Mouse (Mus musculus) small intestine, adult 2 months (tissue): ENCODE results near the gene Thap3. TPM values are rescaled to one million over a fixed set of nuclear protein-coding genes. Genes with fewer than 3 reads are reported as not detected.

Experiments
- H3K27ac ChIP-seq: fragments of 200-500 bp; 2 replicates; pipeline ENCODE4 v1.5.1; 2012; ENCODE audit warnings: low read depth, low read length, control low read depth, inconsistent platforms; ENCODE audit not compliant: insufficient read depth
- H3K27me3 ChIP-seq: fragments of 200-500 bp; 2 replicates; pipeline ENCODE4 v1.6.1; 2012; ENCODE audit warnings: mild to moderate bottlenecking, moderate library complexity, low read length, inconsistent platforms; ENCODE audit not compliant: control insufficient read depth, insufficient read depth
- H3K36me3 ChIP-seq: fragments of 200-500 bp; 2 replicates; pipeline ENCODE4 v1.6.1; 2012; ENCODE audit warnings: mild to moderate bottlenecking, low read length, control low read depth, inconsistent platforms; ENCODE audit not compliant: control insufficient read depth, insufficient read depth
- H3K4me1 ChIP-seq: fragments of 200-500 bp; 2 replicates; pipeline ENCODE4 v1.6.1; 2012; ENCODE audit warnings: low read length, inconsistent platforms, mixed read lengths; ENCODE audit not compliant: control insufficient read depth, insufficient read depth, insufficient read length
- H3K4me3 ChIP-seq: fragments of 200-500 bp; 2 replicates; pipeline ENCODE4 v1.5.1; 2012; ENCODE audit warnings: low read depth, mild to moderate bottlenecking, control low read depth, inconsistent platforms, low read length, moderate library complexity
- CTCF ChIP-seq: fragments of 200-500 bp; IDR thresholded peaks from 2 replicates; pipeline ENCODE4 v1.5.1; 2012; ENCODE audit warnings: low read depth, mild to moderate bottlenecking, control low read depth, inconsistent platforms, low read length, moderate library complexity, mixed read lengths; ENCODE audit not compliant: insufficient replicate concordance, insufficient read length; ENCODE audit errors: extremely low read depth
- POLR2A ChIP-seq: fragments of 200-500 bp; IDR thresholded peaks from 2 replicates; pipeline ENCODE4 v1.6.1; 2012; ENCODE audit warnings: low read depth, mild to moderate bottlenecking, control low read depth, inconsistent platforms, low read length, moderate library complexity
- WGBS: fragments of 180-500 bp; shearing (Covaris S2); methylation state at CpG from one replicate; pipeline ENCODE4 v1.1.7; 2018; 5-methylcytosine and 5-hydroxymethylcytosine counted together
- polyA plus RNA-seq: library from polyadenylated mRNA; depleted of rRNA; stranded (reverse); fragments of >200 nt; gene quantifications from 2 replicates; pipeline ENCODE4 v1.2.3, GENCODE M21; 2012

Thap3 gene
- polyA plus RNA-seq, 1 experiment, result 24.2 TPM

- no peak for TF ChIP-seq POLR2A
- no peak for TF ChIP-seq CTCF
- Histone ChIP-seq H3K4me1 (peaks cover 13% of the 10 kb centered on the region), H3K27ac (no peak overlapping the region), H3K27me3 (no peaks in the 10 kb centered on the region), H3K36me3 (peaks cover 17% of the 10 kb centered on the region; the same call in 1 of the 2 replicates), H3K4me3 (no peak overlapping the region)
- 60% methylated on average over 9 of the region's 9 CpGs for WGBS
Observed at GRCm38 (mm10) chr4:151983560-151983959, 5.2 kb downstream of the Thap3 start.

GRCm38 (mm10) chr4:151983043-151983442 is 5.8 kb downstream of the Thap3 start:
- Histone ChIP-seq H3K36me3 (peaks cover 18% of the 10 kb centered on the region; the same call in 1 of the 2 replicates), H3K27me3 (no peaks in the 10 kb centered on the region), H3K4me3 (no peak overlapping the region), H3K4me1 (peaks cover 10% of the 10 kb centered on the region), H3K27ac (no peak overlapping the region)
- WGBS, result 87% methylated on average over 17 of the region's 17 CpGs
- TF ChIP-seq CTCF, result no peak
- no peak for TF ChIP-seq POLR2A

GRCm38 (mm10) chr4:151981363-151981762 is 7.4 kb downstream of the Thap3 start:
- TF ChIP-seq POLR2A (no peak), CTCF (peak; percentile 99)
- Histone ChIP-seq H3K4me3 (no peak overlapping the region), H3K36me3 (peaks cover 24% of the 10 kb centered on the region; the same call in 1 of the 2 replicates), H3K27ac (no peak overlapping the region), H3K27me3 (no peaks in the 10 kb centered on the region), H3K4me1 (no peaks in the 10 kb centered on the region)
- 12% methylated on average over 5 of the region's 5 CpGs for WGBS

DNA sequence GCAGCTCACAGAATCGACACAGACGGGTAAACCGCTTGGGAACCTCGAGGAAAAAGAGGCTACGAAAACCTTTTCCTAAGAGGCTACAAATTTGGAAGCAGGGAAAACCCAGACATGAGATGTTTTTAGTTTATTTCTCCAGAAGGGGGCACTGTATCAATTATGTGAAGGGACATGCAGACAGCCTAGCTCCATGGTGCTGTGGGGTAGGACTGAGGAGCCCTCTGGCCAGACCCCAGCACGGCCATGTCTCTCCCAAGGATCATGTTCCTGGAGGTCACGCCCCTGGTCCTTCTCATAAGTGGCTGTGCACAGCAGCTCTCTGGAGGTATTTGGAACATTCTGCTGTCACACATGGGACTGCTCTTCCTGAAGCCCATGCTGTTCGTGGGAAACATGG is 8.1 kb downstream of the Thap3 start:
- no peaks in the 10 kb centered on the region for H3K4me1 ChIP-seq
- H3K36me3 ChIP-seq, result peaks cover 24% of the 10 kb centered on the region; the same call in 1 of the 2 replicates
- WGBS, result 72% methylated on average over 8 of the region's 8 CpGs
- H3K27me3 ChIP-seq, result no peaks in the 10 kb centered on the region
- no peak overlapping the region for H3K4me3 ChIP-seq
- TF ChIP-seq POLR2A (no peak), CTCF (peak; percentile 40; the same call in 1 of the 2 replicates)
- no peak overlapping the region for H3K27ac ChIP-seq

- Histone ChIP-seq H3K4me1 (no peaks in the 10 kb centered on the region), H3K4me3 (no peak overlapping the region), H3K27ac (no peak overlapping the region), H3K27me3 (no peaks in the 10 kb centered on the region), H3K36me3 (peaks cover 46% of the 10 kb centered on the region)
- WGBS, result 42% methylated on average over 10 of the region's 10 CpGs
- TF ChIP-seq CTCF (peak; percentile 85; the same call in 1 of the 2 replicates), POLR2A (no peak)
Observed at GRCm38 (mm10) chr4:151977748-151978147, 11.0 kb downstream of the Thap3 start.

DNA sequence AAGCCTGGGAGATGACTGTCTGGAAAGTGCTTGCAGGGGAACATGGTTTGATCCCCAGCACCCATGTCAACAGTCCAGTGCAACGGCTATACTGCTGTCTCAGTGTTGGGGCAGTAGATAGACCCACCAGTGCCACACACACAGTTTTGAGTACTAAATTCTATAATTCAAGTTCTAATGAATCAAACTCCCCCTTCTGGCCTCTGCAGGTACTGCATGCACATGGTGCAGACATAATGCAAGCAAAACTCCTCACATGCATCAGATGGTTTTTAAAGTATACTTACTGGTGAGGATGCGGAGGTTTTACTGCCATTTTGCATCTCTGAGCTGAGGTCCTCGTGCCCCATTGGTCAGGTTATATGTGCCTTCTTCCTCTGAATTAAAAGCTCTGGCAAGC is 13.4 kb downstream of the Thap3 start:
- no peaks in the 10 kb centered on the region for H3K4me1 ChIP-seq
- no peak overlapping the region for H3K27ac ChIP-seq
- WGBS, result 96% methylated on average over 3 of the region's 3 CpGs
- H3K27me3 ChIP-seq, result no peaks in the 10 kb centered on the region
- H3K36me3 ChIP-seq, result peaks cover 46% of the 10 kb centered on the region
- H3K4me3 ChIP-seq, result no peak overlapping the region
- no peak for TF ChIP-seq POLR2A
- TF ChIP-seq CTCF, result peak; percentile 32; the same call in 1 of the 2 replicates

DNA sequence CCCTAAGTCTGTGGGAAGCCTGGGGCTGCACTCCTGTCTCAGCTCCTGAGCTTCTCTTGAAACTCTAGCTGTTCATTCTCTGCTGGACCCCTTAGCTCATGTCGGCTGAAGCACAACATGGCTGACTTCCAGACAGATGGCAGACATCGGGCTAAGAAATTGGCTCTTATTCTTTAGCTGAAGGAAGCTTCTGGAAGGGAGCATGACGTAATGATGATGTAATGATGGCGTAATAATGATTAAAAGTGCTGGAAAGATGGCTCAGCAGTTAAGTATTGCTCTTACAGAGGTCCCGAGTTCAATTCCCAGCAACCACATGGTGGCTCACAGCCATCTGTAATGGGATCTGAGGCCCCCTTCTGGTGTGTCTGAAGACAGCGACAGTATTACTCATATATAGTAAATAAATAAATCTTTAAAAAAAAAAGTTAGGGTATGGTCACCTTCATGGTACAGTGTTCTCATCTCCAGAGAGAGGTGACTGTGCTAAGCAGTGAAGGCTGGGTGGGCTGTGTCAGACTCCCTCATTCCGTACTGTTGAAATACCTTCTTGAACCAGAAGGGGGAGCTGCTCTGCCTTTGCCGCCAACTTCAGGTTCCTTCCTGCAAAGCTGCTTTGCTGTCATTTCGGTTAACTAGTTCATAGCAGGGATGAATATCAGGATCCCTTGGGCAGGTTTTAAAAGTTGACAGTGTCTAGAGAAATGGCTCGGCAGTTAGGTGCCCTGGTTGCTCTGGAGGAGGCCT is 16.4 kb downstream of the Thap3 start:
- Histone ChIP-seq H3K4me3 (no peak overlapping the region), H3K4me1 (no peaks in the 10 kb centered on the region), H3K36me3 (peaks cover 49% of the 10 kb centered on the region), H3K27ac (no peak overlapping the region), H3K27me3 (no peaks in the 10 kb centered on the region)
- no peak for TF ChIP-seq POLR2A
- TF ChIP-seq CTCF, result peak; percentile 55; the same call in 1 of the 2 replicates
- WGBS, result 76% methylated on average over 10 of the region's 10 CpGs
